Mouse (Mus musculus): ENCODE data around the gene Ap1g1.

DNA sequence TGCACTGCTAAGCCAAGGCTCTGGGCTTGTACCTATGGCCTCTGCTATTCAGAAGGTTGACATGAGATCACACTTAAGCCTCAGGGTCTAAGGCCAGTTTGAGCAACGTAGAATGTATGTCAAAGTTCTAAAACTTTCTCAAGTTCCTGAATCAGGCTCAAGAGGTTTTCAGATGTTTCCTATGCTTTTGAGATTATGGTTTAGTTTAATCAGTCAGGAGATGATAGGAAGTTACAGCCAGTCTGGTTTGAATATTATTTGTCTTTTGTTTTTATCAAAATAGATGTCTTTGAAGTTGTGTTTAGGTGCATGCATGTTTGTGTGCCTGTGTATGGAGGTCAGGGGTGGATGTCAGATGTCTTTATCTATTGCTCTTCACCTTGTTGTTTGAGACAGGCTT lies 92.7 kb downstream of the Ap1g1 start:
- TF ChIP-seq POLR2A (IDR thresholded peaks at IDR 0.05; ENCODE audit: borderline replicate concordance, low read depth, low read length): no peak
- no peak for TF ChIP-seq CTCF (IDR thresholded peaks at IDR 0.05; ENCODE audit: low read depth, low read length)
